Comparison of ENCODE assay signal across 9 mouse cellular contexts in genomic region chr3:104770035-104770434, GRCm38 (mm10). TPM values are rescaled to one million over a fixed set of nuclear protein-coding genes. Genes with fewer than 3 reads are reported as not detected.
DNase-seq lines count a peak whose midpoint lies in the region; TF ChIP-seq lines count a peak whose summit lies in the region.
"Had no signal": no experiment of that assay in that cellular context is flagged by ENCODE, and none has a peak within 500 bp of the region (broad histone marks: within the 10 kb centered on the region; RNA-seq: fewer than 3 reads in every experiment).

No protein-coding gene starts in this region.

- H3K27me3 ChIP-seq in splenic B cell, adult 2 months (ENCODE audit: control insufficient read depth, insufficient read depth, low read length, poor library complexity, severe bottlenecking): no peaks in the 10 kb centered on the region

- H3K4me3 ChIP-seq in left cerebral cortex, adult 2 months: no peak overlapping the region
- H3K4me3 ChIP-seq: heart, embryonic 15.5 days had no signal

- no peak overlapping the region for H3K27ac ChIP-seq in left cerebral cortex, adult 2 months
- H3K27ac ChIP-seq: heart, embryonic 15.5 days had no signal

- no peaks in the 10 kb centered on the region for H3K36me3 ChIP-seq in splenic B cell, adult 2 months (ENCODE audit: control insufficient read depth, insufficient read depth, low read length, poor library complexity, severe bottlenecking)
- H3K36me3 ChIP-seq: heart, embryonic 15.5 days had no signal

- peak; percentile 65 to 68 for DNase-seq in cerebellum, postnatal 10 days
- DNase-seq in cerebellum, adult 9-10 months: no peak
- peak in 1 of 2 experiments; percentile 62 for DNase-seq in left cerebral cortex, adult 2 months (ENCODE audit: extremely low spot score in 1 of 2, low spot score in 2 of 2)
- no peak for DNase-seq in left cerebral cortex, adult 8-10 months (ENCODE audit: low spot score in 2 of 2)
- peak; percentile 63 for DNase-seq in NIH3T3 (ENCODE audit: low read depth)
- DNase-seq in heart, postnatal 36 days: peak; percentile 56 to 58
- peak; percentile 41 for DNase-seq in splenic B cell, adult 2 months (ENCODE audit: low read depth, low spot score)
- DNase-seq in cerebellum, postnatal 36 days: no peak

- intact Hi-C loops in left cerebral cortex, adult 2 months (cut with DNase I): loop anchor here (1.0 to 5.0 kb wide), 2 partner anchors 10 to 287 kb away; no protein-coding TSS in a partner anchor
- intact Hi-C loops in heart, postnatal 36 days (cut with DNase I): loop anchor here (5.0 kb wide), 1 partner anchor 197 kb away; no protein-coding TSS in a partner anchor

- peak; percentile 74 for TF ChIP-seq CTCF in left cerebral cortex, adult 2 months (IDR thresholded peaks at IDR 0.05)

RNA-seq across cellular contexts. Expression of gene Ppm1j, which starts 10.8 kb away (rescaled TPM):
- total RNA-seq in left cerebral cortex, adult 2 months (2021): 1 to 10 TPM in 1 of 2 experiments, under 1 TPM in 1; 0.72 to 1.2 TPM
- total RNA-seq in left cerebral cortex, adult 8-10 months (2022): 1 to 10 TPM in 3 of 4 experiments, under 1 TPM in 1; 0.70 to 1.3 (median 1.1) TPM
- 10 to 100 TPM; 24.0 to 26.2 TPM for total RNA-seq in heart, postnatal 36 days (2021)

RNA-seq across cellular contexts. Expression of gene Fam19a3, which starts 11.6 kb away (rescaled TPM):
- under 1 TPM in 1 of 2 experiments, not detected in 1; 0.07 TPM for total RNA-seq in left cerebral cortex, adult 2 months (2021)
- total RNA-seq in left cerebral cortex, adult 8-10 months (2022): under 1 TPM; 0.08 to 0.49 (median 0.23) TPM
- 1 to 10 TPM; 2.2 to 2.4 TPM for total RNA-seq in heart, postnatal 36 days (2021)

RNA-seq across cellular contexts. Expression of gene Rhoc, which starts 18.1 kb away (rescaled TPM):
- 10 to 100 TPM; 27.9 to 29.3 TPM for total RNA-seq in left cerebral cortex, adult 2 months (2021)
- total RNA-seq in left cerebral cortex, adult 8-10 months (2022): 10 to 100 TPM; 27.8 to 37.9 (median 30.3) TPM
- total RNA-seq in heart, postnatal 36 days (2021): 100 to 1,000 TPM in 1 of 2 experiments, 10 to 100 TPM in 1; 93.1 to 100 TPM

RNA-seq across cellular contexts. Expression of gene Mov10, which starts 48.3 kb away (rescaled TPM):
- 10 to 100 TPM; 10.5 to 10.9 TPM for total RNA-seq in left cerebral cortex, adult 2 months (2021)
- 10 to 100 TPM in 2 of 4 experiments, 1 to 10 TPM in 2; 8.4 to 12.5 (median 9.4) TPM for total RNA-seq in left cerebral cortex, adult 8-10 months (2022)
- 1 to 10 TPM; 4.8 to 8.0 TPM for total RNA-seq in heart, postnatal 36 days (2021)

Comparison
In these comparisons a context has a peak if more than half of its experiments do, and no peak if none do; other contexts are left out.
1. DNase-seq: peak in cerebellum, postnatal 10 days (2 of 2), NIH3T3 (single experiment), heart, postnatal 36 days (2 of 2) and splenic B cell, adult 2 months (single experiment); none in cerebellum, adult 9-10 months (single experiment), left cerebral cortex, adult 8-10 months (0 of 2) and cerebellum, postnatal 36 days (0 of 2).
2. RNA of gene Ppm1j, which starts 10.8 kb away (total RNA-seq): 24.0 to 26.2 TPM in heart, postnatal 36 days; 0.72 to 1.2 TPM in left cerebral cortex, adult 2 months and 0.70 to 1.3 TPM in left cerebral cortex, adult 8-10 months; every median in the first group is over 10 times any median in the second.